23 mouse cellular contexts compared by ENCODE assay signal in genomic region chr1:61685221-61685814, GRCm38 (mm10). TPM values are rescaled to one million over a fixed set of nuclear protein-coding genes. Genes with fewer than 3 reads are reported as not detected.
DNase-seq lines count a peak whose midpoint lies in the region; ATAC-seq lines count a peak whose summit lies in the region.
"Had no signal": no experiment of that assay in that cellular context is flagged by ENCODE, and none has a peak within 500 bp of the region (broad histone marks: within the 10 kb centered on the region; RNA-seq: fewer than 3 reads in every experiment).

No protein-coding gene starts in this region.

- H3K27me3 ChIP-seq in midbrain, embryonic 12.5 days: peaks cover 5% of the 10 kb centered on the region; the same call in 1 of the 2 replicates
- no peaks in the 10 kb centered on the region for H3K27me3 ChIP-seq in midbrain, embryonic 16.5 days (ENCODE audit: control insufficient read depth, insufficient read depth, low read depth, low read length)
- no peaks in the 10 kb centered on the region for H3K27me3 ChIP-seq in forebrain, embryonic 13.5 days
- H3K27me3 ChIP-seq: heart, embryonic 15.5 days; liver, embryonic 13.5 days; lung, embryonic 15.5 days; neural tube, embryonic 13.5 days; stomach, embryonic 15.5 days had no signal

- H3K4me1 ChIP-seq in midbrain, embryonic 12.5 days: peaks cover 18% of the 10 kb centered on the region
- H3K4me1 ChIP-seq in midbrain, embryonic 16.5 days (ENCODE audit: control insufficient read depth, insufficient read depth, low read length): peaks cover 4% of the 10 kb centered on the region; the same call in 1 of the 2 replicates
- H3K4me1 ChIP-seq in forebrain, embryonic 13.5 days: peaks cover 9% of the 10 kb centered on the region
- H3K4me1 ChIP-seq: heart, embryonic 15.5 days; limb, embryonic 13.5 days; liver, embryonic 13.5 days; lung, embryonic 15.5 days; stomach, embryonic 15.5 days had no signal

- no peak overlapping the region for H3K4me3 ChIP-seq in midbrain, embryonic 12.5 days
- H3K4me3 ChIP-seq in midbrain, embryonic 16.5 days (ENCODE audit: low read depth, low read length): no peak overlapping the region
- H3K4me3 ChIP-seq in forebrain, embryonic 13.5 days: no peak overlapping the region
- H3K4me3 ChIP-seq: erythroblast, embryonic 14.5 days; heart, embryonic 15.5 days; limb, embryonic 13.5 days; liver, embryonic 13.5 days; lung, embryonic 15.5 days; neural tube, embryonic 13.5 days; stomach, embryonic 15.5 days had no signal

- no peaks in the 10 kb centered on the region for H3K9me3 ChIP-seq in midbrain, embryonic 12.5 days
- no peaks in the 10 kb centered on the region for H3K9me3 ChIP-seq in midbrain, embryonic 16.5 days (replicated peaks; ENCODE audit: control insufficient read depth, low read length, poor library complexity, severe bottlenecking)
- H3K9me3 ChIP-seq in forebrain, embryonic 13.5 days (replicated peaks): no peaks in the 10 kb centered on the region
- H3K9me3 ChIP-seq: heart, embryonic 15.5 days; limb, embryonic 13.5 days; liver, embryonic 13.5 days; lung, embryonic 15.5 days; neural tube, embryonic 13.5 days; stomach, embryonic 15.5 days had no signal

- peak; percentile 60; the same call in 1 of the 2 replicates for ATAC-seq in midbrain, embryonic 12.5 days (ENCODE audit: low FRiP score, low read depth)
- no peak for ATAC-seq in midbrain, embryonic 16.5 days
- ATAC-seq in forebrain, embryonic 13.5 days: peak; percentile 27; the same call in 1 of the 2 replicates
- ATAC-seq in erythroid progenitor cell, adult 5-6 weeks (replicated peaks; ENCODE audit: low FRiP score, poor library complexity, severe bottlenecking): no peak

- no peak overlapping the region for H3K4me2 ChIP-seq in midbrain, embryonic 12.5 days (replicated peaks)
- no peak overlapping the region for H3K4me2 ChIP-seq in midbrain, embryonic 16.5 days (ENCODE audit: low read length)
- no peak overlapping the region for H3K4me2 ChIP-seq in forebrain, embryonic 13.5 days
- H3K4me2 ChIP-seq: heart, embryonic 15.5 days; limb, embryonic 13.5 days; liver, embryonic 13.5 days; lung, embryonic 15.5 days; neural tube, embryonic 13.5 days; stomach, embryonic 15.5 days had no signal

- H3K36me3 ChIP-seq in midbrain, embryonic 12.5 days: no peaks in the 10 kb centered on the region
- no peaks in the 10 kb centered on the region for H3K36me3 ChIP-seq in midbrain, embryonic 16.5 days (ENCODE audit: control insufficient read depth, insufficient read depth, low read length)
- H3K36me3 ChIP-seq in forebrain, embryonic 13.5 days (ENCODE audit: poor library complexity, severe bottlenecking): no peaks in the 10 kb centered on the region
- H3K36me3 ChIP-seq: heart, embryonic 15.5 days; limb, embryonic 13.5 days; liver, embryonic 13.5 days; lung, embryonic 15.5 days; neural tube, embryonic 13.5 days; stomach, embryonic 15.5 days had no signal

- H3K9ac ChIP-seq in midbrain, embryonic 12.5 days (replicated peaks): no peak overlapping the region
- no peak overlapping the region for H3K9ac ChIP-seq in midbrain, embryonic 16.5 days (ENCODE audit: low read depth, low read length)
- H3K9ac ChIP-seq in forebrain, embryonic 13.5 days: no peak overlapping the region
- H3K9ac ChIP-seq: heart, embryonic 15.5 days; limb, embryonic 13.5 days; liver, embryonic 13.5 days; lung, embryonic 15.5 days; neural tube, embryonic 13.5 days; stomach, embryonic 15.5 days had no signal

- WGBS in midbrain, embryonic 12.5 days: 14% methylated on average over 8 of the region's 8 CpGs
- 12% methylated on average over 8 of the region's 8 CpGs for WGBS in midbrain, embryonic 16.5 days
- WGBS in forebrain, embryonic 13.5 days: 7% methylated on average over 8 of the region's 8 CpGs

- no peak overlapping the region for H3K27ac ChIP-seq in midbrain, embryonic 12.5 days (replicated peaks)
- H3K27ac ChIP-seq in midbrain, embryonic 16.5 days (ENCODE audit: low read length): no peak overlapping the region
- no peak overlapping the region for H3K27ac ChIP-seq in forebrain, embryonic 13.5 days
- H3K27ac ChIP-seq: heart, embryonic 15.5 days; limb, embryonic 13.5 days; liver, embryonic 13.5 days; lung, embryonic 15.5 days; macrophage; neural tube, embryonic 13.5 days; stomach, embryonic 15.5 days had no signal

- DNase-seq in embryo, embryonic 11 days: peak; percentile 74
- peak; percentile 91 for DNase-seq in retina, embryonic 14.5 days (ENCODE audit: low spot score)
- no peak for DNase-seq in layer of hippocampus, postnatal 36 days
- DNase-seq in right cerebral cortex, adult 2 months (ENCODE audit: low spot score in 2 of 2): no peak
- DNase-seq: adrenal gland, adult 8-10 months; cerebellum, adult 9-11 months; gastrocnemius, postnatal 14 days; heart, postnatal 4 days; kidney, adult 2 months; kidney, postnatal 14 days; liver, embryonic 13.5 days; thymus, adult 18-20 months had no signal

RNA-seq across cellular contexts. Expression of gene Pard3b, which starts 46.7 kb away (rescaled TPM):
- polyA plus RNA-seq in midbrain, embryonic 12.5 days (2016; fragmentation: Nextera tagmentation; extraction: Ambion mirVana): 18.5 and 19.1 TPM in 2 replicates
- polyA plus RNA-seq in midbrain, embryonic 16.5 days (2015; fragmentation: Nextera tagmentation; extraction: Ambion mirVana): 6.3 and 7.2 TPM in 2 replicates
- polyA plus RNA-seq in forebrain, embryonic 13.5 days (2015; fragmentation: Nextera tagmentation; extraction: Ambion mirVana): 10.5 and 13.5 TPM in 2 replicates
- 1 to 10 TPM; 5.7 to 6.1 TPM for total RNA-seq in layer of hippocampus, postnatal 36 days (2021)
- total RNA-seq in erythroid progenitor cell, adult 5-6 weeks (2015; ENCODE audit: low replicate concordance): 1.3 TPM in 1 of 2 replicates, not detected in the other
- total RNA-seq in erythroid progenitor cell, adult 5-6 weeks (2017; ENCODE audit: low replicate concordance): 0.26 TPM in 1 of 2 replicates, not detected in the other
- polyA plus RNA-seq: erythroblast, embryonic 14.5 days had no signal

Comparison
In these comparisons a context has a peak if more than half of its experiments do, and no peak if none do; other contexts are left out.
1. ATAC-seq: peak in midbrain, embryonic 12.5 days (single experiment) and forebrain, embryonic 13.5 days (single experiment); none in midbrain, embryonic 16.5 days (single experiment) and erythroid progenitor cell, adult 5-6 weeks (single experiment).
2. DNase-seq: peak in embryo, embryonic 11 days (single experiment) and retina, embryonic 14.5 days (single experiment); none in layer of hippocampus, postnatal 36 days (0 of 2) and right cerebral cortex, adult 2 months (0 of 2).